Mouse (Mus musculus) large intestine, adult 2 months (tissue): ENCODE data around the gene Rpp14. TPM values are rescaled to one million over a fixed set of nuclear protein-coding genes. Genes with fewer than 3 reads are reported as not detected.
"Not testable (repeated sequence)": the region's sequence is repeated elsewhere in the genome, so short reads cannot be mapped to it uniquely, and the experiment has no call there.

Source experiments
- DNase-seq: peaks from one replicate; pipeline ENCODE4 v3.0.0-alpha.2; 2012; ENCODE audit warnings: low read depth, low spot score
- WGBS: fragments of 180-500 bp; shearing (Covaris S2); methylation state at CpG from one replicate; pipeline ENCODE4 v1.1.7; 2018; 5-methylcytosine and 5-hydroxymethylcytosine counted together
- polyA plus RNA-seq: library from polyadenylated mRNA; depleted of rRNA; stranded (reverse); fragments of >200 nt; gene quantifications from 2 replicates; pipeline ENCODE4 v1.2.3, GENCODE M21; 2012

Gene Rpp14
- polyA plus RNA-seq, 1 experiment = 5.7 TPM

- no peak for DNase-seq
- 14% methylated on average over 1 of the region's 1 CpGs for WGBS
Observed at GRCm38 (mm10) chr14:8108976-8109375, 28.8 kb downstream of the Rpp14 start.

- no peak for DNase-seq
- WGBS = 74% methylated on average over 6 of the region's 6 CpGs
Observed at GRCm38 (mm10) chr14:8111545-8111944, 31.4 kb downstream of the Rpp14 start.

DNA sequence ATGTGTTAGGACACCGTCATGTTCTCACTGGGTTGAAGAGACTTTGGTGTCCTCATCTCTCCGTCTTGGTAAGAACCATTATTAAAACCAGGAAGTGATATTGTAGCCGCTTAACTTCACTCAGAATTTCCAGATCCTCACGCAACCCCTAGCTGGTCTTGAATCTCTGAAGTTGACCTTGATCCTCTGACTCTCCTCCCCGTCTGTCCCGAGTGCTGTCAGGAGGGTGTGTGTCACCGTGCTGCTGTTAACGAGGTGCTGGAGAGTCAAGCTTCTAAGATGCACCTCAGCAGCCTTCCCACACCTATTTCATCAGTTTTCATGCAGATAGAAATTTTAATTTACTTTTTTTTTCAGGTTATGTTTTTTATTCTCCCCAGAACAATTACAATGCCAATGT is 31.9 kb downstream of the Rpp14 start:
- 75% methylated on average over 8 of the region's 8 CpGs for WGBS
- no peak for DNase-seq

DNA sequence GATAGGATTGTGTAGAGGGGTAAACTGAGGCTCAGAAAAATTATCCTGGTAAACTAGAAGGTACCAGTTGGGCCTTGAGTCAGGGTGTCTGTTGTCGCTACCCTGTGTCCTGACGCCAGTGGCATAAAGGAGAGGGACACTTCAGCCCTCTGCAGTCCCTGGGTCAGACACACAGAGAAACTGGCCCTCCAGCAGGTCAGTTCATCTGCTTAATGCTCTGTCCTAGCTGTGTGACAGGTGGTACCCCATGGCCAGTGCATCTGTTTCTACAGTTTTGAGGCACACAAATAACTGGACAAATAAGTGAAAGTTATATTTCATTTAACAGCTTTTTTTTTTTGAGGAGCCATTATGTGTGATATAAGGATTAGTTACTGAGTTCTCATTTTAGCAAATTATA is 33.4 kb downstream of the Rpp14 start:
- DNase-seq = no peak
- WGBS = 93% methylated on average over 2 of the region's 2 CpGs

DNA sequence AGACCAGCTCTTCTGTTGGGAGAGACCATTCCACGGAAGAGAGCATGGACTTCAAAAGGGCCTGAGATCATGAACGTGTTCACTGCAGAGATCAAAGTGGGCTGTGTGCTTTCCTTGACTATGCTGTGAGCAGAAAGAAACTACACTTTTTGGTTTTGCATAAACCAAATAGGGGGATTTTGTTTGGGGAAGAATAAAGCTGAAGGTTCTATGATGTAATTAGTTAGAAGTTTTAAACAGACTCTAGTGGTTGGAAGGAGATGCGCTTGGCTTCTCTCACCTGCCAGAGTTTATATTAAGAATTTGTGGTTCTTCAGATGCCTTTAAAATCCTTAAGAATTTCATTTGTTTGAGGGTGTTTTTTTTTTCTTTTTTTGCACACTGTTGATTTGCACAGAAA is 34.1 kb downstream of the Rpp14 start:
- WGBS = 59% methylated on average over 3 of the region's 3 CpGs
- no peak for DNase-seq

DNA sequence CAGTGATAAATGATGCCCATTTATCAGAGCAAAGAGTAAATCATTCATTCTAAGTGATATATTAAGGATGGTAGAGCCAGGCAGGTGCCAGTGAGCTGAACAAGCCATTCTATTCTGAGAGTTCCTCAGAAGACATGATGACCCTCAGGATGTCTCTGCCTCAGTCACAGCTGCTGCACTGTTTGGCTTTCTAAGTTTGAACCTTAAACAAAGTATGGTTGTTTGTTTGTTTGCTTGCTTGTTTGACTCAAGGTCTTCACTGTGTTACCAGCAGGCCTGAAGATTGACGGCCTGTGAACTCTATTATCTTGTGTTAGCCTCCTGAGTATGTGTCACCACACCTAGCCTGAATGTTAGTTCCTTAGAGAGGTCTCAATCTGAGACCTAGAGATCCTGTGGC is 34.6 kb downstream of the Rpp14 start:
- DNase-seq = no peak
- 60% methylated on average over 1 of the region's 1 CpGs for WGBS

GRCm38 (mm10) chr14:8115772-8116171 is 35.6 kb downstream of the Rpp14 start:
- DNase-seq = no peak
- 63% methylated on average over 4 of the region's 4 CpGs for WGBS

DNA sequence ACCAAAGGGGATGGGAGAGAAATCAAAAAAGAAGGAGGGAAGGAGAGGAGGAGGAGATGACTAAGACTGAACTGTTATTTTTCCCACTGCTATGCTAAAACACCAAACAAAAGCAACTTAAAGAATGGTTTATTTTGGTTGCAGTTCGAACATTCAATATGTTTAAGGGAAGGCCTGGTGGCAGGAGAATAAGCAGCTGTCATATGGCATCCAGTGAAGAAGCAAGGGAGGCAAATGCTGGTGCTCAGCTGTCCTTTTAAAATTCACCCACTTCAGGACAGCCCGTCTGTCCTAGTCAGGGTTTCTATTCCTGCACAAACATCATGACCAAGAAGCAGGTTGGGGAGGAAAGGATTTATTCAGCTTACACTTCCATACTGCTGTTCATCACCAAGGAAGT is 37.2 kb downstream of the Rpp14 start:
- 96% methylated on average over 2 of the region's 2 CpGs for WGBS
- DNase-seq = no peak

DNA sequence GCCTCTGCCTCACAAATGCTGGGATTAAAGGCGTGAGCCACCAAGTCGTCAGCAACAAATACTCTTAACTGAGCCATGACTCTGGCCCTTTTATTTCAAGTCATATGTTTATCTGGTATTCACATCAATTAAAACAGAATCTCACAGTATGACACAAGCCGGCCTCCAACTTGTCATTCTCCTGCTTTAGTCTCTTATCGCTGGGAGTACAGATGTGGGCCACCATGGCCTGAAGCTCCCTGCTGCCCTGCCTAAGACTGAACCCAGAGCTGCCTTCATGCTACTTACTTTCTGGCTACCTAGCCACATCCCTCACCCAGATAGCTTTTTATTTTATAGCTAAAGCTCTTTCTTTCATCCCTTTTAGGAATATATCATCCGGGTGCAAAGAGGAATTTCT is 39.3 kb downstream of the Rpp14 start:
- 91% methylated on average over 5 of the region's 5 CpGs for WGBS
- no peak for DNase-seq

DNA sequence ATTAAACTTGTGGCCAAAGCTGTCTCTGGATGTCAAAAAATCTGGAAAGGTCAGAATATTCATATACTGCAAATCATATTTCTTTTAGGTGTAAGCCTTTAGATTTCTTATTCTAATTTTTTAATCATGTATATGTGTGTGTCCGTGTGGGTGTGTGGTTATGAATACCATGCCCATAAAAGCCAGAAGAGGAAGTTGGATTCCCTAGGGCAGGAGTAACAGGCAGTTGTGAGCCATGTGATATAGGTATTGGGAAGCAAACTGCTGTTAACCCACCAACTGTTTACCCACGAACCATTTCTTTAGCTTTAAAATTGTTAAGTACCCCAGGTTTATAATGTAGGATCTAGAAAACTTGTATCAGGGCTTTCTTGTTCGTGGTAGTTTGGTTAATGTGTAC is 39.7 kb downstream of the Rpp14 start:
- WGBS = 52% methylated on average over 3 of the region's 3 CpGs
- DNase-seq = no peak

- no peak for DNase-seq
- 83% methylated on average over 7 of the region's 7 CpGs for WGBS
Observed at GRCm38 (mm10) chr14:8123141-8123540, 43.0 kb downstream of the Rpp14 start.

GRCm38 (mm10) chr14:8123611-8124010 is 43.4 kb downstream of the Rpp14 start:
- WGBS = 91% methylated on average over 10 of the region's 10 CpGs
- not testable (repeated sequence) for DNase-seq

GRCm38 (mm10) chr14:8124046-8124881 is 44.1 kb downstream of the Rpp14 start:
- no peak for DNase-seq
- WGBS = 68% methylated on average over 7 of the region's 7 CpGs

DNA sequence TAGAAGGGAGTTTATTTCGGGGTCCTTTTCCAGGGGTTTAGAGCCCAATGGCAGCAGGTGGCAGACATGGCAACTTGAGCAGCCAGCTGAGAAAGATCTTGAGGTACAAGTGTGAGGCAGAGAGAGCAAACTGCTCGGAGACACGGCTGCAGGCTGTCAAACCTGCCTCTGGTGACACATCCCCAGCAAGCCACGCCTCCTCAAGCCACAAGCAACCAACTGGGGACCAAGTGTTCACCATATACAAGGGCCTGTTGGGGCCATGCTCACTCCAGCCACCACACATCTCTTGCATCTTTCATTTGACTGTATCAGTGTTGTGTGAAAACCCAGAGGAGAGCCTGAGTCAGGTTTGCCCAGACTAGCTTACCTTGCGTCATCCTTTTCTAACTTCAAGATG is 47.8 kb downstream of the Rpp14 start:
- WGBS = 71% methylated on average over 5 of the region's 5 CpGs
- DNase-seq = no peak

DNA sequence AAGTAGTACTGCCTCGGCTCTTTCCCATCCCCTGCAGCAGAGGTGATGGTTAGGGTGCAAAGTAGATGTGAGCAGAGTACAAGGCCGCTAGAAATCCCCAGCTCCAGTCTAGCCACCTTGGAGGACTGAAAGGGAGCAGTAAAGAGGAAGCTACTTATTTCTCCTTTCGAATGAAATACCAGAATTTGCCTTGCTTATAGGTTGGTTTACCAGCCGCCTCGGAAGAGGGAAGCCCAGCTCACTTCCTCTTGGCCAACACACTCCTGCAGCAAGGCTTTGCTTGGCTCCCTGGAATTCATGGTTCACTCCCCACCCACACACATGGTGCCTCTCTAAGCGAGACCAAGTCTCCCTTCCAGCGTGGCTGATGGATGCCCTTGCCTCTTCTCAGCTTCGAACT is 52.6 kb downstream of the Rpp14 start:
- 85% methylated on average over 8 of the region's 8 CpGs for WGBS
- DNase-seq = no peak

DNA sequence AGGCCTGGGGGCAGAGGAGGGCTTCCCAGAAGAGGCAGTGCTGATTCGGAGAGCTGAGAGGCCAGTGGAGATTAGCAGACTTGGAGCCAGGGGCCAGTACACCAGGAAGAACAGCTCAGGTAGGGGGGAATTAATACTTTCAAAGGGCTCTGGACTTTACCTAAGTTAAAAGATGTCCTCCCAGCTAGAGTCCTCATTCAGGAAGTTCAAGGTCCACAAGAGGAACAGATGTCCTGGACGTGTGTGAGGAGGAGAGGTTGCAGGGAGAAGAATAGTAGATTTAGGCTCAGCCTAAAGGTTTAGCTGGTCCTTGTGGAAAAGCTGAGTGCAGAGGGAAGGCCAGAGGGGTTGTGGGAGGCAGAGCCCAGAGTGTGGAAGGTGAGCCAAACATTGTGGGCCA is 54.1 kb downstream of the Rpp14 start:
- WGBS = 39% methylated on average over 2 of the region's 2 CpGs
- no peak for DNase-seq

GRCm38 (mm10) chr14:8135130-8135529 is 55.0 kb downstream of the Rpp14 start:
- no peak for DNase-seq
- WGBS = 44% methylated on average over 3 of the region's 3 CpGs

DNA sequence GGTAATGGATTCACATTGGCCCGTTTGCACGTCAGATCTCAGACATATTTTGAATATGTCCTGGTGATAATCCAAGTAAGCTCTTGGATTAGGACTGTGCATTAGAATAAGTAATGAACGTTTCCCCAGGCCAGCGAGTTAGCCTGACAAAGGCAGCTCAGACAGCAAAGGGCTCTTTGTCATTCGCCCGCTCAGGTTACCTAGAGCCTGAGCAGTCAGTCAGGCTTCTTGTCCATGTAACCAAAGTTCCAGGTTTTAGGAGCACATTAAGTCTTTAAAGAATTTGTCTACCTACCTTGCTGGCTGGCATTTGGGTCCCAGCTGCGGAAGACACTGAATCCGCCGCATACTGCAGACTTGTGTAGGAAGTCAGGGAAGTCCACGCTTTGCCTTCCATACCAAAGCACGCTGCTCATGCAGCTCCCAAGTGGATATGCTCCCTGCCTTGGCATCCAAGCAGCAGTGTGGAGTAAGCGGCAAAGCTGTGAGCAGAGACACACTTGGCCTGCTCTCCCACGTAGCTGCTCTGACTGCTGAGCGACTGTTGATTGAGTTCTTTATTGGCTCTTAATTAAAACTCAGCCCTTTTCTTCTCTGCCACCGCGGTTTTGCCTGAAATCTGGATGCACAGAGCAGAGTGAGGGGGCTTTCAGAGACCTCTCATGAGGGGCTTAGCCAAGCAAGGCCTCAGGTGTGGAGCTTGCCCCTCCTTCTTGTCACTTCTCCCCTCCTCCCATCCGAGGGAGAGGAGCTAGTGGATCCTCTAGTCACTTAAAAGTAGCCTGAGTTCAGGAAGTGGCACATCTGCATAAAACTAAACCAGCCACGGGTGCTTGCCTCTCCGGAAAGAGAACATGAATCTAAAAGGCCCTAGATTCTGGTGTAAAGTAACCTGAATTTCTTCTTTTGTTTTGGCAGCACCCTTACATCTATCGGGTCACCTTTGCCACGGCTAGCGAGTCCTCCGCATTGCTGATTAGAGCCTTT is 59.9 kb downstream of the Rpp14 start:
- 85% methylated on average over 23 of the region's 23 CpGs for WGBS
- no peak for DNase-seq

GRCm38 (mm10) chr14:8141131-8141530 is 61.0 kb downstream of the Rpp14 start:
- DNase-seq = no peak
- WGBS = 78% methylated on average over 2 of the region's 2 CpGs
